Mouse (Mus musculus) liver, embryonic 14.5 days (tissue): ENCODE data around the gene Ccnj.

Source experiments
- CTCF ChIP-seq: IDR thresholded peaks from 2 replicates; pipeline ENCODE4 v1.5.1; 2016; ENCODE audit warnings: antibody characterized with exemption, low read depth, control low read depth
- EP300 ChIP-seq: IDR thresholded peaks from 2 replicates; pipeline ENCODE4 v1.6.1; 2016; ENCODE audit warnings: antibody characterized with exemption, low read depth

DNA sequence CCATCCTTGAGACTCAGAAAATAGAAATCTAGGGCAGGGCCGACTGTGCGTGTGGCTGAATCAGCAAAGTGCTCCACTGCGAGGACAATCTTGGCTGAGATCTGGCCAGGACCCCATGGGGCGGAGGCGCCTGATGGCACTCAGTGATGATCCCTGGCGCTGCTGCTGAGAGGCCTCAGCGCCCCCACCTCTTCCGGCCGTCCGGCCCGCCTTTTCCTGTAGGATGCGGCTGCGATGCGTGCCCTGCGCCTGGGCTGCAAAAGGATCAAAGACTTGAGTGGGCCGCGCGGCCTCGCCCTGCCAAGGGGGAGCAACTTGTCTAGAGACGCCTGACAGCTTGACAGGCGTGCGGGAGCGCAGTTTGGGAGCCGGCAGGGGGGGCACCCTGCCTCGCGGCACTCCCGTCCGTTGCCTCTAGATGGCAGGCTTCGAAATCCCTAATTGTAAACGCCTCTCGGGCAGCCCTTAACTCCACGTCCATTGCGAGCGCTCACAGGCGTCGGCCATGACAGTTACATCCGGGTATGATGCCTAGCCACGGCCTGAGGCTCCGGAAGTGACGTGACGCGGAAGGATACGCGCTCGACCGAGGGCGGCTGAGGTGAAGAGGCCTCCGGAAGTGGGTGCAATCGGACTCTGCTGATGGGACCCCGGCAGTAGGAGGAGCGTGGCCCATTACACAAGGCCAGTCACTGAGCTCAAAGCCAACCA lies 42.0 kb downstream of the Ccnj start:
- TF ChIP-seq CTCF (peak; percentile 79), EP300 (no peak)
